Mouse (Mus musculus) MEL (cell line): ENCODE measurements around the gene Vps9d1.
A peak's percentile ranks its signal among the peaks of the same experiment; 100 is the strongest.

Experiments used
- CTCF ChIP-seq, 3 experiments: IDR thresholded peaks in 2 of 3; conservative IDR thresholded peaks in 1 of 3; 2 replicates each; pipeline ENCODE4 v1.5.1; 2011 to 2012; ENCODE audit warnings: low read length in 3 of 3, low read depth in 2 of 3, mild to moderate bottlenecking in 2 of 3, improper control_type of control experiment in 1 of 3, inconsistent platforms in 1 of 3, mixed read lengths in 1 of 3, moderate library complexity in 1 of 3; ENCODE audit not compliant: control insufficient read depth in 1 of 3, insufficient read depth in 1 of 3, poor library complexity in 1 of 3, severe bottlenecking in 1 of 3
- E2F4 ChIP-seq: IDR thresholded peaks from 2 replicates; pipeline ENCODE4 v1.6.1; 2011; ENCODE audit warnings: low read depth, low read length, improper control_type of control experiment, borderline replicate concordance
- EP300 ChIP-seq, 2 experiments: IDR thresholded peaks; 2 replicates each; pipeline ENCODE4 v1.6.1; 2011; ENCODE audit warnings: improper control_type of control experiment in 2 of 2, low read length in 2 of 2, low read depth in 1 of 2, mild to moderate bottlenecking in 1 of 2
- GABPA ChIP-seq: IDR thresholded peaks from 2 replicates; pipeline ENCODE4 v1.6.1; 2012; ENCODE audit warnings: low read depth, mild to moderate bottlenecking, inconsistent platforms, low read length, improper control_type of control experiment, moderate library complexity
- HCFC1 ChIP-seq: IDR thresholded peaks from 2 replicates; pipeline ENCODE4 v1.6.1; 2012; ENCODE audit warnings: low read depth, mild to moderate bottlenecking, inconsistent platforms, low read length, improper control_type of control experiment, moderate library complexity
- POLR2A ChIP-seq, 2 experiments: IDR thresholded peaks; 2 replicates each; pipeline ENCODE4 v1.6.1; 2011 to 2012; ENCODE audit warnings: low read length in 2 of 2, mild to moderate bottlenecking in 2 of 2, control low read depth in 1 of 2, improper control_type of control experiment in 1 of 2, low read depth in 1 of 2, moderate library complexity in 1 of 2; ENCODE audit not compliant: control insufficient read depth in 1 of 2, insufficient read depth in 1 of 2, poor library complexity in 1 of 2
- POLR2AphosphoS2 ChIP-seq: IDR thresholded peaks from 2 replicates; pipeline ENCODE4 v1.6.1; 2011; ENCODE audit warnings: low read length, improper control_type of control experiment
- ZMIZ1 ChIP-seq: IDR thresholded peaks from 2 replicates; pipeline ENCODE4 v1.6.1; 2012; ENCODE audit warnings: low read depth, mild to moderate bottlenecking, inconsistent platforms, low read length, improper control_type of control experiment, moderate library complexity

DNA sequence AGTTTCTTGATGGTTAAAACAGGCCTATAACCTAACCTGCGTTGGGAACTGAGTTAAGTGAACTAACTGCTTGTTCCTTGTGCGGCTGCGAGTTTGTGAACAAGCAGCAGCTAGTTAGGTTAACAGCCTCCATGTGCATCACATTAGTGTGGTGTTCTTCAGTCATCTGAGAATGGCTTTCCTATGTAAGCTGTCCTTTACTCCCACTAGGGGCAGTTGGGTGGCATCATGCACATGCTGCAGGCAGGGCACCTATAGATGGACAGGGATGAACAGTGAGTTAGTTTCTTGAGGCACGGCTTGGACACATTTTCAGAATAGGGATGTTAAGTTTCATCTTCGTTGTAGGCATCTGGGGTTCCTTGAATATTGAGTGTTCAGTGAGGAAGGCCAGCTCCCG, 1.0 kb upstream of the Vps9d1 start:
- TF ChIP-seq GABPA: no peak
- peak in 2 of 3 experiments; percentile 15 to 19; a peak in 3 of 6 replicates for TF ChIP-seq CTCF (IDR thresholded peaks at IDR 0.05 in 2 of 3, conservative IDR thresholded peaks at IDR 0.05 in 1 of 3; ENCODE audit: control insufficient read depth in 1 of 3, insufficient read depth in 1 of 3, low read depth in 2 of 3, low read length in 3 of 3, poor library complexity in 1 of 3, severe bottlenecking in 1 of 3)
- no peak for TF ChIP-seq POLR2AphosphoS2
- TF ChIP-seq ZMIZ1: no peak
- no peak for TF ChIP-seq EP300 (IDR thresholded peaks at IDR 0.05; ENCODE audit: low read depth in 1 of 2, low read length in 2 of 2)
- no peak for TF ChIP-seq E2F4
- TF ChIP-seq HCFC1: no peak
- TF ChIP-seq POLR2A (IDR thresholded peaks at IDR 0.05; ENCODE audit: control insufficient read depth in 1 of 2, insufficient read depth in 1 of 2, low read depth in 1 of 2, low read length in 2 of 2, poor library complexity in 1 of 2): no peak
